In the genomic region with DNA sequence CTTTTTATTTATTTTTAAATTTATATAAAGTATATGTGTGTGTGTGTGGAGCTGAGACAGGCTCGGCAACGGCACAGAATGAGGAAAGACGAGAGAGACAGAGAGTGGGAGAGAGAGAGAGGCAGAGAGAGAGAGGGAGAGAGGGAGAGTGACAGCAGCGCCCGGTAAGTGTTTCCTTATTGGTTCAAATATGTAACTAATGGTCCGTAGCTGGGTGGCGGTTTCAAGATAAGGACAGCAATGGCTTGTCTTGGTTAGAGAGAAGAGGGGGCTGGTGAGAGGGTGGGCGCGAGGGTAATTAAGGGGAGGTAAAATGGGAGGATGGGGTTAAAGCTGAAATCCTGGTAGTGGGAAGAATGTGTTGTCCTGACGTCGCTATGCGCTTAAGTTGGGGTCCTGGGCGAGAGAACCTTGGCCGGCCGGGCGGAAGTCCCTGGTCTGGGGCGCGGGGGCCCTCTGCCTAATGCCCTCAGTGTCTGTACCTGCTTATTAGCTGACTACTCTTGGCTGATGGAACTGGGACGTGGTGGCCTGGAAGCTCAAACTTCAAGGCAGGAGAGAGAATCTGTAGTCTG, we compare ENCODE assay signal across 7 mouse cellular contexts. TPM values are rescaled to one million over a fixed set of nuclear protein-coding genes. Genes with fewer than 3 reads are reported as not detected.
A peak's percentile ranks its signal among the peaks of the same experiment; 100 is the strongest.
DNase-seq lines count a peak whose midpoint lies in the region; ATAC-seq and TF ChIP-seq lines count a peak whose summit lies in the region.

No protein-coding gene starts in this region.

- H3K9ac ChIP-seq in forebrain, embryonic 11.5 days (ENCODE audit: low read length) = no peak overlapping the region
- peak overlapping the region; percentile 39; the same call in 1 of the 2 replicates for H3K9ac ChIP-seq in limb, embryonic 15.5 days
- peak overlapping the region; percentile 61 for H3K9ac ChIP-seq in stomach, postnatal 0 days (ENCODE audit: low read length)

- peak overlapping the region; percentile 43; the same call in 1 of the 2 replicates for H3K4me2 ChIP-seq in forebrain, embryonic 11.5 days (ENCODE audit: low read depth, low read length, severe bottlenecking)
- peak overlapping the region; percentile 81 for H3K4me2 ChIP-seq in limb, embryonic 15.5 days
- peak overlapping the region; percentile 80 for H3K4me2 ChIP-seq in stomach, postnatal 0 days (replicated peaks; ENCODE audit: low read depth)

- no peaks in the 10 kb centered on the region for H3K9me3 ChIP-seq in forebrain, embryonic 11.5 days (ENCODE audit: control insufficient read depth, low read length)
- H3K9me3 ChIP-seq in limb, embryonic 15.5 days = no peaks in the 10 kb centered on the region
- H3K9me3 ChIP-seq in stomach, postnatal 0 days (ENCODE audit: control insufficient read depth, low read length) = no peaks in the 10 kb centered on the region

- no peak for TF ChIP-seq POLR2A in spleen, adult 2 months (IDR thresholded peaks at IDR 0.05; ENCODE audit: low read depth, low read length)

- peak overlapping the region; percentile 44; the same call in 1 of the 2 replicates for H3K4me3 ChIP-seq in spleen, adult 2 months (ENCODE audit: extremely low read depth, insufficient read depth, insufficient read length)
- peak overlapping the region; percentile 14; the same call in 1 of the 2 replicates for H3K4me3 ChIP-seq in forebrain, embryonic 11.5 days (ENCODE audit: low read depth, low read length)
- peak overlapping the region; percentile 47 for H3K4me3 ChIP-seq in limb, embryonic 15.5 days
- peak overlapping the region; percentile 45 for H3K4me3 ChIP-seq in stomach, postnatal 0 days (ENCODE audit: low read depth, low read length)

- TF ChIP-seq CTCF in spleen, adult 2 months (IDR thresholded peaks at IDR 0.05; ENCODE audit: extremely low read depth, insufficient read depth, insufficient read length, insufficient replicate concordance) = no peak
- no peak for TF ChIP-seq CTCF in stomach, postnatal 0 days (IDR thresholded peaks at IDR 0.05; ENCODE audit: low read depth)

- no peak; the same call in 1 of the 2 replicates for ATAC-seq in forebrain, embryonic 11.5 days (replicated peaks; ENCODE audit: low FRiP score)
- ATAC-seq in limb, embryonic 15.5 days (ENCODE audit: insufficient number of reproducible peaks, low FRiP score, low TSS enrichment, low read depth) = no peak
- no peak for ATAC-seq in stomach, postnatal 0 days (ENCODE audit: low FRiP score, low TSS enrichment)

- H3K27me3 ChIP-seq in spleen, adult 2 months (ENCODE audit: control insufficient read depth, insufficient read depth, low read length) = peaks cover 45% of the 10 kb centered on the region
- peaks cover 98% of the 10 kb centered on the region for H3K27me3 ChIP-seq in forebrain, embryonic 11.5 days (ENCODE audit: control insufficient read depth, insufficient read depth, low read length)
- peaks cover 91% of the 10 kb centered on the region for H3K27me3 ChIP-seq in limb, embryonic 15.5 days
- peaks cover 15% of the 10 kb centered on the region; the same call in 1 of the 2 replicates for H3K27me3 ChIP-seq in stomach, postnatal 0 days (ENCODE audit: control insufficient read depth, insufficient read depth, low read length)

- no peaks in the 10 kb centered on the region; the same call in 1 of the 2 replicates for H3K4me1 ChIP-seq in spleen, adult 2 months (ENCODE audit: control insufficient read depth, insufficient read depth, insufficient read length)
- peaks cover 3% of the 10 kb centered on the region; the same call in 1 of the 2 replicates for H3K4me1 ChIP-seq in forebrain, embryonic 11.5 days (replicated peaks; ENCODE audit: control insufficient read depth, insufficient read depth, low read length)
- H3K4me1 ChIP-seq in limb, embryonic 15.5 days = peaks cover 29% of the 10 kb centered on the region
- H3K4me1 ChIP-seq in stomach, postnatal 0 days (replicated peaks; ENCODE audit: control insufficient read depth, insufficient read depth) = 0 out of 2 replicates have a peak, but pooled peaks cover 2% of the 10 kb centered on the region

- 5% methylated on average over 19 of the region's 19 CpGs for WGBS in spleen, adult 2 months
- WGBS in forebrain, embryonic 11.5 days = 1% methylated on average over 19 of the region's 19 CpGs
- WGBS in limb, embryonic 15.5 days = 1% methylated on average over 19 of the region's 19 CpGs
- 3% methylated on average over 19 of the region's 19 CpGs for WGBS in stomach, postnatal 0 days

- DNase-seq in spleen, adult 2 months (ENCODE audit: low read depth in 1 of 2, low spot score in 2 of 2) = no peak
- no peak for DNase-seq in spleen, adult 12 weeks (ENCODE audit: low spot score)
- no peak for DNase-seq in forebrain, embryonic 11.5 days (ENCODE audit: low spot score)
- no peak for DNase-seq in stomach, postnatal 0 days (ENCODE audit: low spot score)
- no peak for DNase-seq in adrenal gland, postnatal 4 days (ENCODE audit: low spot score in 2 of 2)
- DNase-seq in left cerebral cortex, adult 11 months (ENCODE audit: low spot score) = no peak

- no peak overlapping the region for H3K27ac ChIP-seq in spleen, adult 2 months (ENCODE audit: insufficient read depth, low read length)
- no peak overlapping the region for H3K27ac ChIP-seq in forebrain, embryonic 11.5 days (ENCODE audit: low read depth, low read length)
- H3K27ac ChIP-seq in limb, embryonic 15.5 days = peak overlapping the region; percentile 79
- H3K27ac ChIP-seq in stomach, postnatal 0 days (replicated peaks) = peak overlapping the region; percentile 78

- no peaks in the 10 kb centered on the region for H3K36me3 ChIP-seq in spleen, adult 2 months (ENCODE audit: control insufficient read depth, insufficient read depth, low read length)
- no peaks in the 10 kb centered on the region for H3K36me3 ChIP-seq in forebrain, embryonic 11.5 days (ENCODE audit: control insufficient read depth, insufficient read depth, low read length)
- H3K36me3 ChIP-seq in limb, embryonic 15.5 days = no peaks in the 10 kb centered on the region
- no peaks in the 10 kb centered on the region for H3K36me3 ChIP-seq in stomach, postnatal 0 days (ENCODE audit: control insufficient read depth, insufficient read depth, low read length)

- TF ChIP-seq EP300 in stomach, postnatal 0 days (optimal IDR thresholded peaks at IDR 0.05) = no peak

RNA-seq across cellular contexts. Expression of a gene that starts 0.6 kb away (rescaled TPM):
- 0.07 TPM in 1 of 2 replicates, not detected in the other for polyA plus RNA-seq in spleen, adult 2 months (2012; rRNA removed)
- not detected in 2 replicates for polyA plus RNA-seq in forebrain, embryonic 11.5 days (2014; fragmentation: Nextera tagmentation; extraction: Ambion mirVana)
- 1.7 and 2.3 TPM in 2 replicates for polyA plus RNA-seq in limb, embryonic 15.5 days (2015; fragmentation: Nextera tagmentation; extraction: Ambion mirVana)
- 3.3 and 4.9 TPM in 2 replicates for polyA plus RNA-seq in stomach, postnatal 0 days (2015; fragmentation: Nextera tagmentation; extraction: Ambion mirVana)
- 10 to 100 TPM; 40.3 to 41.5 TPM for total RNA-seq in adrenal gland, postnatal 4 days (2021)

RNA-seq across cellular contexts. Expression of a gene that starts 8.3 kb away (rescaled TPM):
- polyA plus RNA-seq in spleen, adult 2 months (2012; rRNA removed) = not detected in 2 replicates
- polyA plus RNA-seq in forebrain, embryonic 11.5 days (2014; fragmentation: Nextera tagmentation; extraction: Ambion mirVana) = not detected in 2 replicates
- polyA plus RNA-seq in limb, embryonic 15.5 days (2015; fragmentation: Nextera tagmentation; extraction: Ambion mirVana) = 1.5 and 3.0 TPM in 2 replicates
- polyA plus RNA-seq in stomach, postnatal 0 days (2015; fragmentation: Nextera tagmentation; extraction: Ambion mirVana) = 7.1 and 7.3 TPM in 2 replicates
- total RNA-seq in adrenal gland, postnatal 4 days (2021) = 10 to 100 TPM; 22.2 to 22.7 TPM

RNA-seq across cellular contexts. Expression of a gene that starts 20.0 kb away (rescaled TPM):
- 0.13 and 0.25 TPM in 2 replicates for polyA plus RNA-seq in spleen, adult 2 months (2012; rRNA removed)
- not detected in 2 replicates for polyA plus RNA-seq in forebrain, embryonic 11.5 days (2014; fragmentation: Nextera tagmentation; extraction: Ambion mirVana)
- 1.7 and 2.7 TPM in 2 replicates for polyA plus RNA-seq in limb, embryonic 15.5 days (2015; fragmentation: Nextera tagmentation; extraction: Ambion mirVana)
- 9.6 and 10.4 TPM in 2 replicates for polyA plus RNA-seq in stomach, postnatal 0 days (2015; fragmentation: Nextera tagmentation; extraction: Ambion mirVana)
- total RNA-seq in adrenal gland, postnatal 4 days (2021) = 10 to 100 TPM; 11.3 to 13.4 TPM

RNA-seq across cellular contexts. Expression of a gene that starts 22.5 kb away (rescaled TPM):
- polyA plus RNA-seq in spleen, adult 2 months (2012; rRNA removed) = 0.05 TPM in 1 of 2 replicates, not detected in the other
- not detected in 2 replicates for polyA plus RNA-seq in forebrain, embryonic 11.5 days (2014; fragmentation: Nextera tagmentation; extraction: Ambion mirVana)
- polyA plus RNA-seq in limb, embryonic 15.5 days (2015; fragmentation: Nextera tagmentation; extraction: Ambion mirVana) = 0.93 and 1.3 TPM in 2 replicates
- polyA plus RNA-seq in stomach, postnatal 0 days (2015; fragmentation: Nextera tagmentation; extraction: Ambion mirVana) = not detected in 2 replicates
- total RNA-seq in adrenal gland, postnatal 4 days (2021) = 1 to 10 TPM; 3.0 to 4.8 TPM

RNA-seq across cellular contexts. Expression of a gene that starts 31.5 kb away (rescaled TPM):
- 0.05 TPM in 1 of 2 replicates, not detected in the other for polyA plus RNA-seq in spleen, adult 2 months (2012; rRNA removed)
- not detected in 2 replicates for polyA plus RNA-seq in forebrain, embryonic 11.5 days (2014; fragmentation: Nextera tagmentation; extraction: Ambion mirVana)
- 2.3 TPM in 2 replicates for polyA plus RNA-seq in limb, embryonic 15.5 days (2015; fragmentation: Nextera tagmentation; extraction: Ambion mirVana)
- 18.0 and 18.2 TPM in 2 replicates for polyA plus RNA-seq in stomach, postnatal 0 days (2015; fragmentation: Nextera tagmentation; extraction: Ambion mirVana)
- 1 to 10 TPM; 7.9 to 8.0 TPM for total RNA-seq in adrenal gland, postnatal 4 days (2021)

Comparison
In these comparisons a context has a peak if more than half of its experiments do, and no peak if none do; other contexts are left out.
1. H3K27ac ChIP-seq: peak in limb, embryonic 15.5 days (single experiment) and stomach, postnatal 0 days (single experiment); none in spleen, adult 2 months (single experiment) and forebrain, embryonic 11.5 days (single experiment).
2. Peak in every context shown above with its lines, with median percentiles within 50 percentile points of each other: H3K4me3 ChIP-seq and H3K4me2 ChIP-seq.